Mouse (Mus musculus) MEL (cell line): ENCODE data around the gene Ing1. TPM values are rescaled to one million over a fixed set of nuclear protein-coding genes. Genes with fewer than 3 reads are reported as not detected.

Experiments
- DNase-seq: peaks from one replicate; pipeline ENCODE4 v3.0.0; 2011; ENCODE audit warnings: low read depth, low spot score
- H3K27ac ChIP-seq: 2 replicates; pipeline ENCODE4 v1.5.1; 2012; ENCODE audit warnings: low read depth, mild to moderate bottlenecking, control low read depth, low read length, moderate library complexity; ENCODE audit not compliant: control insufficient read depth
- H3K27me3 ChIP-seq, 2 experiments: fragments of 150-350 bp in 1 of 2; sonication (generic) in 1 of 2; 2 replicates each; pipeline ENCODE4 v1.6.1; 2012; ENCODE audit warnings: low read length in 2 of 2, mild to moderate bottlenecking in 2 of 2, improper control_type of control experiment in 1 of 2, moderate library complexity in 1 of 2; ENCODE audit not compliant: insufficient read depth in 2 of 2, control insufficient read depth in 1 of 2
- H3K36me3 ChIP-seq, 2 experiments: 2 replicates each; pipeline ENCODE4 v1.6.1; 2012 to 2014; ENCODE audit warnings: low read length in 2 of 2, improper control_type of control experiment in 1 of 2, inconsistent platforms in 1 of 2, mild to moderate bottlenecking in 1 of 2; ENCODE audit not compliant: insufficient read depth in 2 of 2, control insufficient read depth in 1 of 2
- H3K4me1 ChIP-seq, 2 experiments: fragments of 150-350 bp in 1 of 2; sonication (generic) in 1 of 2; 2 replicates each; pipeline ENCODE4 v1.6.1; 2012; ENCODE audit warnings: low read length in 2 of 2, improper control_type of control experiment in 1 of 2, mild to moderate bottlenecking in 1 of 2; ENCODE audit not compliant: insufficient read depth in 2 of 2, control insufficient read depth in 1 of 2
- H3K4me3 ChIP-seq, 2 experiments: fragments of 150-350 bp in 1 of 2; sonication (generic) in 1 of 2; 2 replicates each; pipeline ENCODE4 v1.5.1; 2012; ENCODE audit warnings: low read depth in 2 of 2, low read length in 2 of 2, mild to moderate bottlenecking in 2 of 2, moderate library complexity in 2 of 2, control low read depth in 1 of 2, improper control_type of control experiment in 1 of 2; ENCODE audit not compliant: control insufficient read depth in 1 of 2, insufficient read depth in 1 of 2
- H3K79me2 ChIP-seq: 2 replicates; pipeline ENCODE4 v1.6.1; 2012; ENCODE audit warnings: mild to moderate bottlenecking, low read length, moderate library complexity; ENCODE audit not compliant: control insufficient read depth, poor library complexity, insufficient read depth
- H3K9ac ChIP-seq: 2 replicates; pipeline ENCODE4 v1.6.1; 2012; ENCODE audit warnings: low read depth, mild to moderate bottlenecking, control low read depth, low read length, moderate library complexity; ENCODE audit not compliant: control insufficient read depth, poor library complexity, severe bottlenecking
- H3K9me3 ChIP-seq: fragments of 150-350 bp; sonication (generic); replicated peaks from 2 replicates; pipeline ENCODE4 v1.6.1; 2012; ENCODE audit warnings: mild to moderate bottlenecking, low read length, improper control_type of control experiment, moderate library complexity; ENCODE audit not compliant: insufficient read depth
- CHD1 ChIP-seq: IDR thresholded peaks from 2 replicates; pipeline ENCODE4 v1.6.1; 2012; ENCODE audit warnings: low read depth, mild to moderate bottlenecking, inconsistent platforms, low read length, improper control_type of control experiment
- CHD2 ChIP-seq: IDR thresholded peaks from 2 replicates; pipeline ENCODE4 v1.6.1; 2011; ENCODE audit warnings: low read length, improper control_type of control experiment
- E2F4 ChIP-seq: IDR thresholded peaks from 2 replicates; pipeline ENCODE4 v1.6.1; 2011; ENCODE audit warnings: low read depth, low read length, improper control_type of control experiment, borderline replicate concordance
- GATA1 ChIP-seq: IDR thresholded peaks from 2 replicates; pipeline ENCODE4 v1.6.1; 2011; ENCODE audit warnings: low read depth, low read length, improper control_type of control experiment
- JUND ChIP-seq: IDR thresholded peaks from 2 replicates; pipeline ENCODE4 v1.6.1; 2011; ENCODE audit warnings: low read depth, mild to moderate bottlenecking, improper control_type of control experiment, low read length
- MAZ ChIP-seq: IDR thresholded peaks from 2 replicates; pipeline ENCODE4 v1.6.1; 2012; ENCODE audit warnings: low read depth, mild to moderate bottlenecking, inconsistent platforms, low read length, improper control_type of control experiment
- MXI1 ChIP-seq: IDR thresholded peaks from 2 replicates; pipeline ENCODE4 v1.6.1; 2011; ENCODE audit warnings: mild to moderate bottlenecking, low read depth, low read length, improper control_type of control experiment
- NRF1 ChIP-seq: IDR thresholded peaks from 2 replicates; pipeline ENCODE4 v1.6.1; 2014; ENCODE audit warnings: low read depth, mild to moderate bottlenecking, inconsistent platforms, low read length, improper control_type of control experiment, moderate library complexity; ENCODE audit not compliant: poor library complexity, insufficient read depth, severe bottlenecking
- POLR2A ChIP-seq, 2 experiments: IDR thresholded peaks; 2 replicates each; pipeline ENCODE4 v1.6.1; 2011 to 2012; ENCODE audit warnings: low read length in 2 of 2, mild to moderate bottlenecking in 2 of 2, control low read depth in 1 of 2, improper control_type of control experiment in 1 of 2, low read depth in 1 of 2, moderate library complexity in 1 of 2; ENCODE audit not compliant: control insufficient read depth in 1 of 2, insufficient read depth in 1 of 2, poor library complexity in 1 of 2
- SIN3A ChIP-seq: IDR thresholded peaks from 2 replicates; pipeline ENCODE4 v1.6.1; 2012; ENCODE audit warnings: low read length, improper control_type of control experiment, inconsistent platforms
- SMC3 ChIP-seq: IDR thresholded peaks from 2 replicates; pipeline ENCODE4 v1.6.1; 2011; ENCODE audit warnings: low read depth, low read length, improper control_type of control experiment
- TAL1 ChIP-seq: IDR thresholded peaks from 2 replicates; pipeline ENCODE4 v1.6.1; 2012; ENCODE audit warnings: mild to moderate bottlenecking, inconsistent platforms, low read length, moderate library complexity, mixed read lengths
- UBTF ChIP-seq: IDR thresholded peaks from 2 replicates; pipeline ENCODE4 v1.6.1; 2012; ENCODE audit warnings: low read depth, mild to moderate bottlenecking, inconsistent platforms, low read length, improper control_type of control experiment, moderate library complexity, borderline replicate concordance; ENCODE audit not compliant: insufficient read depth
- USF1 ChIP-seq: IDR thresholded peaks from 2 replicates; pipeline ENCODE4 v1.6.1; 2014; ENCODE audit warnings: low read depth, mild to moderate bottlenecking, inconsistent platforms, low read length, improper control_type of control experiment, moderate library complexity
- USF2 ChIP-seq, 2 experiments: IDR thresholded peaks; 2 replicates each; pipeline ENCODE4 v1.6.1; 2011 to 2012; ENCODE audit warnings: improper control_type of control experiment in 2 of 2, low read length in 2 of 2, borderline replicate concordance in 1 of 2, inconsistent platforms in 1 of 2, low read depth in 1 of 2, mild to moderate bottlenecking in 1 of 2; ENCODE audit not compliant: insufficient read depth in 1 of 2
- ZC3H11A ChIP-seq: IDR thresholded peaks from 2 replicates; pipeline ENCODE4 v1.6.1; 2012; ENCODE audit warnings: low read depth, mild to moderate bottlenecking, inconsistent platforms, low read length, improper control_type of control experiment
- polyA plus RNA-seq, 2 experiments: library from polyadenylated mRNA; stranded (reverse) in 1 of 2; unstranded in 1 of 2; fragments of >175 nt in 1 of 2; fragments of >200 nt in 1 of 2; gene quantifications; 2 replicates each; pipeline versions ENCODE4 v1.2.1 to v1.2.4; 2012; ENCODE audit warnings: low replicate concordance in 2 of 2, low read depth in 1 of 2; ENCODE audit not compliant: insufficient read length in 2 of 2, insufficient read depth in 1 of 2, missing spikeins in 1 of 2
- total RNA-seq: library from RNA; depleted of rRNA; stranded (reverse); fragments of 300-350 nt; gene quantifications from 2 replicates; pipeline ENCODE4 v1.2.3, GENCODE M21; 2012

The Ing1 gene
- total and polyA plus RNA-seq, 3 experiments: 35.9 to 91.0 TPM; not detected in 1

DNA sequence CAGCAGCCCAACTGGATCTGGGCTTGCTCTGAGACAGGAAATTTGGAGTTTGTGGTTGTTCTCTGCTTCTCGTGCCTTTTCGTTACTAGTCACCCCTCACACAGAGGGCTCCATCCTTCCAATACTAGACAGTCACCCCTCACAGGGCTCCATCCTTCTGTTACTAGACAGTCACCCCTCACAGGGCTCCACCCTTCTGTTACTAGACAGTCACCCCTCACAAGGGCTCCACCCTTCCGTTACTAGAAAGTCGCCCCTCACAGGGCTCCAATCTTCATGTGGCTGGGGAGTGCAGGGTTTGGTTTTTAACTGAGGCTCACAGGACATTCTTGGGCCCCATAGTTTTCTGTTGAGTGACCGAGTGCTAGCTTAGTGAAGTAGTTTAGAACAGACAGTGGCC lies 42.1 kb upstream of the Ing1 start:
- no peak for DNase-seq
- H3K4me3 ChIP-seq: no peak overlapping the region
- H3K4me1 ChIP-seq: peaks cover 0 to 22% of the 10 kb centered on the region in 2 experiments; a peak in 2 of 4 replicates
- no peaks in the 10 kb centered on the region for H3K9me3 ChIP-seq
- no peaks in the 10 kb centered on the region for H3K79me2 ChIP-seq
- H3K27ac ChIP-seq: peak overlapping the region; percentile 43; the same call in 1 of the 2 replicates
- peaks cover 6 to 14% of the 10 kb centered on the region in 2 experiments for H3K36me3 ChIP-seq
- H3K9ac ChIP-seq: no peak overlapping the region
- TF ChIP-seq GATA1 (no peak), POLR2A (IDR thresholded peaks at IDR 0.05; ENCODE audit: control insufficient read depth in 1 of 2, insufficient read depth in 1 of 2, low read depth in 1 of 2, low read length in 2 of 2, poor library complexity in 1 of 2) (peak in 1 of 2 experiments; percentile 20; a peak in 1 of 4 replicates), JUND (no peak), SMC3 (no peak), UBTF (no peak), TAL1 (no peak), CHD1 (no peak)
- TF ChIP-seq, all 39 proteins: peak for 1
- H3K27me3 ChIP-seq: no peaks in the 10 kb centered on the region

DNA sequence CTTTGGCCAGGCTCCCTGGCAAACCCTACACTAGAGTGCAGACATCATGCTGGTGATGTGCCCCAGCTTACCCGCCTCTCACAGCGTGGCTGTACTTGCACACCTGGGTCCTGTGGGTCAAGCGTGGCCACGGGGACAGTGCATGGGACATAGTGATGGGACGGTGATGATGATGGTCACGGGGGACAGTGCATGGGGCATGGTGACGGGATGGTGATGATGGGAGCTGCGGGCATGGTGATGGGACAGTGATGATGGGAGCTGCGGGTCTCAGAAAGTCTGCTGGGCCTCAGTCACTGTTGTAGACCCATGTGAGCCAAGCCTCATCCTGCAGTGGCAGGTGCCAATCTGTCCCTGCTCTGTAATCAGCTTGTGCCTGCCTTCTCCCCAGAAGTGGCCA lies 39.1 kb upstream of the Ing1 start:
- DNase-seq: no peak
- Histone ChIP-seq H3K4me3 (no peak overlapping the region), H3K9me3 (no peaks in the 10 kb centered on the region), H3K27ac (no peak overlapping the region), H3K27me3 (no peaks in the 10 kb centered on the region), H3K4me1 (peaks cover 0 to 22% of the 10 kb centered on the region in 2 experiments; a peak in 2 of 4 replicates), H3K9ac (no peak overlapping the region), H3K79me2 (no peaks in the 10 kb centered on the region), H3K36me3 (peaks cover 2 to 14% of the 10 kb centered on the region in 2 experiments)
- TF ChIP-seq ZC3H11A (no peak), MXI1 (no peak), CHD1 (no peak), CHD2 (no peak), USF2 (IDR thresholded peaks at IDR 0.05; ENCODE audit: borderline replicate concordance in 1 of 2, insufficient read depth in 1 of 2, low read depth in 1 of 2, low read length in 2 of 2) (no peak), MAZ (no peak), NRF1 (no peak), POLR2A (IDR thresholded peaks at IDR 0.05; ENCODE audit: control insufficient read depth in 1 of 2, insufficient read depth in 1 of 2, low read depth in 1 of 2, low read length in 2 of 2, poor library complexity in 1 of 2) (no peak), SIN3A (no peak), USF1 (no peak), E2F4 (no peak)
